Mouse (Mus musculus): ENCODE measurements at regions not wholly inside any gene's neighbourhood (a gene's known extent, or its start where the extent isn't known, plus 50 kb on each side); places are given as distances from the start of the nearest gene placed in this dataset.

DNA sequence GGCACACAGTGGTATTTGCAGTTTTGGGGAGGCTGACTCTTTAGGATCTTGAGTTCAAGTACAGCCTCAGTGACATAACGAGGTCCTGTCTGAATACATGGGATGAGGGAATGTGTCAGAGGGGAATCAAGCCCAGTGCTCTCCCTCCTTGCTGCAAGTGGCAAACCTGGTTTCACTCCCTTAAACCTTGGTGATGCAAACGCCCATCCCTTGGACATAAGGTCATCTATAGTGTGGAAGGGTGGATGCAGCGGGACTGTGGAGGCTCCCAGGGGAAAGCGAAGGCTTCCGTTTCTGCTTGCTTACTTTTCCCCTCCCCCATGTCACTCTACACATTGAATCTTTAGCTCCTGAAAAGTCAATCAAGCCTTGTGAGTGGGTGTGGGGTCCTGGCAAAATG lies 69.2 kb downstream of the Phlda1 start:
- TF ChIP-seq POLR2A (IDR thresholded peaks at IDR 0.05; ENCODE audit: extremely low read depth, insufficient read depth, low read length) (no peak), CTCF (IDR thresholded peaks at IDR 0.05; ENCODE audit: extremely low read depth, insufficient read depth, low read length) (no peak)
